Mouse (Mus musculus): ENCODE data around the gene Scd1. TPM values are rescaled to one million over a fixed set of nuclear protein-coding genes. Genes with fewer than 3 reads are reported as not detected.

Scd1 gene
- polyA plus RNA-seq, 1 experiment from 2014 or later: 18.8 TPM

DNA sequence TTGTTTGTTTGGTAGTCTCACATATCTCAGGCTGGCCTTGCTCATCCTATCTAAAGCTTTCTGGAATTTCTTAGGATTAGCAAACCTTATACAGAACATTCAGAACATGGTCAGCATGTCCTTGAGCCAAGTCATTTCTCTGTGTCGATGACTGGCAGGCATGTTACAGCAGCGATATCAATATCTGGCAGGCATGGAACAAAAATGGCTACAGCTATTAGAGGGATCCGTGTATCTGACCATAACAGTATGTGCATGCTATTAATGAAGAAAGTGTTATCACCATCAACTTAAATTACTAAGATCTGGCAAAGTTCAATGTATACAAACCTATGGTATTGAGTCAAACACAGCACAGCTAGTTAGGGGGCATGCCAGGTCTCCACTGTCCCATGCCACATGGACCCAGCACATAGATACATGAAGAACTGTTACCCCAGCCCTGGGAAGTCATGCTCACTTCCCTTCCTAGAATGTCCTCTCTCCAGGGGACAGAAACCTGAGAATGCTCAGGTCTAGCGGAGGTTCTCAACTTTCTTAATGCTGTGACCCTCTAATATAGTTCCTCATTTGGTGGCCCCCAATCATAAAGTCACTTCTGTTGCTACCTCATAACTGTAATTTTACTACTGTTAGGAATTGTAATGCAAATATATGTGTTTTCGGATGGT is 15.2 kb downstream of the Scd1 start:
- no peak overlapping the region for H3K27ac ChIP-seq (ENCODE audit: low read depth, low read length)
- no peaks in the 10 kb centered on the region for H3K36me3 ChIP-seq (ENCODE audit: control insufficient read depth, insufficient read depth, low read length)
- DNase-seq (ENCODE audit: low spot score): no peak
- ATAC-seq (replicated peaks; ENCODE audit: low FRiP score): no peak
- H3K4me2 ChIP-seq (ENCODE audit: low read depth, low read length, severe bottlenecking): no peak overlapping the region
- H3K27me3 ChIP-seq (ENCODE audit: control insufficient read depth, insufficient read depth, low read length): no peaks in the 10 kb centered on the region
- H3K9me3 ChIP-seq (ENCODE audit: control insufficient read depth, low read length): no peaks in the 10 kb centered on the region
- H3K4me3 ChIP-seq (ENCODE audit: low read depth, low read length): no peak overlapping the region
- H3K9ac ChIP-seq (ENCODE audit: low read length): no peak overlapping the region
- WGBS: 91% methylated on average over 5 of the region's 5 CpGs
- peaks cover 5% of the 10 kb centered on the region; the same call in 1 of the 2 replicates for H3K4me1 ChIP-seq (replicated peaks; ENCODE audit: control insufficient read depth, insufficient read depth, low read length)

DNA sequence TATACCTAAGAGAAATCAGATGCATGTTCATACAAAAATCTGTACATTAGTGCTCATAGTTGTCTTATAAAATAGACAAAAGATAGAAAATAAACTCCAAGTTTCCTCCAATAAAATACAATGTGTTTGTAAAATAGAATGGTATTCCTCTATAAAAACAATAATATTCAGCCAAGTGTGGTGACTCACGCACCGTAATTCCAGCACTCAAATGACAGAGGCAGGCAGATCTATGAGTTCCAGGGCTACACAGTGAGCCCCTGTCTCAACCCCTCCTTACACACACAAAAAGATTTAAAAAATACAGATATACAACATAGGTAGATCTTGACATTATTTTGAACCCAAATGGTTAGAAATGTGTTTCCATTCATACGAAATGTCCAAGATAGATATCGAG is 15.8 kb downstream of the Scd1 start:
- no peak overlapping the region for H3K4me2 ChIP-seq (ENCODE audit: low read depth, low read length, severe bottlenecking)
- H3K36me3 ChIP-seq (ENCODE audit: control insufficient read depth, insufficient read depth, low read length): no peaks in the 10 kb centered on the region
- ATAC-seq (replicated peaks; ENCODE audit: low FRiP score) (no peak), DNase-seq (ENCODE audit: low spot score) (no peak)
- no peaks in the 10 kb centered on the region for H3K27me3 ChIP-seq (ENCODE audit: control insufficient read depth, insufficient read depth, low read length)
- WGBS: 93% methylated on average over 4 of the region's 4 CpGs
- H3K9ac ChIP-seq (ENCODE audit: low read length): no peak overlapping the region
- H3K4me1 ChIP-seq (replicated peaks; ENCODE audit: control insufficient read depth, insufficient read depth, low read length): peaks cover 5% of the 10 kb centered on the region; the same call in 1 of the 2 replicates
- no peaks in the 10 kb centered on the region for H3K9me3 ChIP-seq (ENCODE audit: control insufficient read depth, low read length)
- H3K4me3 ChIP-seq (ENCODE audit: low read depth, low read length): no peak overlapping the region
- H3K27ac ChIP-seq (ENCODE audit: low read depth, low read length): no peak overlapping the region

DNA sequence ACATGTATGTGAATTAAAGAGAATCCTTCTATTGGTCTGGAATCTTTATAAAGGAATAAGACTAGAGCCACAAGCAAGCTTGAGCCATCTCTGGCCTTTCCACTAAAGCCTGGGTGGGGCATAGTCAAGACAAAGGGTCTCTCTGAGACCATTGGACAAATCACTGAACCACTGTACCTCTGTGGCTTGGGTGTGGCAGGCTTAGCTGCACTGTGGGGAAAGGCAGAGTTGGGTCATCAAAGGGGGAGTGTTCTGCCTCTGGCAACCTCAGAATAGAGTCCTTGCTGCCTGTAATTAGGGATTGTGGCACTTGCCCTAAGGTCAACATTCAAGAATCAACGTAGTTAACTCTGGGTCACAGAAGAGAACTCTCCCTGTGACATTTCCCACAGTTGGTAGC is 18.2 kb downstream of the Scd1 start:
- Histone ChIP-seq H3K4me1 (replicated peaks; ENCODE audit: control insufficient read depth, insufficient read depth, low read length) (peaks cover 5% of the 10 kb centered on the region; the same call in 1 of the 2 replicates), H3K9ac (ENCODE audit: low read length) (no peak overlapping the region), H3K27me3 (ENCODE audit: control insufficient read depth, insufficient read depth, low read length) (no peaks in the 10 kb centered on the region), H3K27ac (ENCODE audit: low read depth, low read length) (no peak overlapping the region), H3K4me3 (ENCODE audit: low read depth, low read length) (no peak overlapping the region), H3K9me3 (ENCODE audit: control insufficient read depth, low read length) (no peaks in the 10 kb centered on the region), H3K36me3 (ENCODE audit: control insufficient read depth, insufficient read depth, low read length) (no peaks in the 10 kb centered on the region), H3K4me2 (ENCODE audit: low read depth, low read length, severe bottlenecking) (no peak overlapping the region)
- WGBS: 6% methylated on average over 1 of the region's 1 CpGs
- DNase-seq (ENCODE audit: low spot score): no peak
- no peak for ATAC-seq (replicated peaks; ENCODE audit: low FRiP score)

GRCm38 (mm10) chr19:44388475-44389428 is 18.9 kb downstream of the Scd1 start:
- H3K27ac ChIP-seq (ENCODE audit: low read depth, low read length): peak overlapping the region; percentile 66
- peak overlapping the region; percentile 78 for H3K4me2 ChIP-seq (ENCODE audit: low read depth, low read length, severe bottlenecking)
- peak overlapping the region; percentile 75 for H3K9ac ChIP-seq (ENCODE audit: low read length)
- H3K9me3 ChIP-seq (ENCODE audit: control insufficient read depth, low read length): no peaks in the 10 kb centered on the region
- H3K36me3 ChIP-seq (ENCODE audit: control insufficient read depth, insufficient read depth, low read length): no peaks in the 10 kb centered on the region
- H3K4me3 ChIP-seq (ENCODE audit: low read depth, low read length): peak overlapping the region; percentile 49
- no peaks in the 10 kb centered on the region for H3K27me3 ChIP-seq (ENCODE audit: control insufficient read depth, insufficient read depth, low read length)
- ATAC-seq (replicated peaks; ENCODE audit: low FRiP score) (peak; percentile 97), DNase-seq (ENCODE audit: low spot score) (peak; percentile 96)
- H3K4me1 ChIP-seq (replicated peaks; ENCODE audit: control insufficient read depth, insufficient read depth, low read length): peaks cover 5% of the 10 kb centered on the region; the same call in 1 of the 2 replicates
- 5% methylated on average over 41 of the region's 41 CpGs for WGBS

DNA sequence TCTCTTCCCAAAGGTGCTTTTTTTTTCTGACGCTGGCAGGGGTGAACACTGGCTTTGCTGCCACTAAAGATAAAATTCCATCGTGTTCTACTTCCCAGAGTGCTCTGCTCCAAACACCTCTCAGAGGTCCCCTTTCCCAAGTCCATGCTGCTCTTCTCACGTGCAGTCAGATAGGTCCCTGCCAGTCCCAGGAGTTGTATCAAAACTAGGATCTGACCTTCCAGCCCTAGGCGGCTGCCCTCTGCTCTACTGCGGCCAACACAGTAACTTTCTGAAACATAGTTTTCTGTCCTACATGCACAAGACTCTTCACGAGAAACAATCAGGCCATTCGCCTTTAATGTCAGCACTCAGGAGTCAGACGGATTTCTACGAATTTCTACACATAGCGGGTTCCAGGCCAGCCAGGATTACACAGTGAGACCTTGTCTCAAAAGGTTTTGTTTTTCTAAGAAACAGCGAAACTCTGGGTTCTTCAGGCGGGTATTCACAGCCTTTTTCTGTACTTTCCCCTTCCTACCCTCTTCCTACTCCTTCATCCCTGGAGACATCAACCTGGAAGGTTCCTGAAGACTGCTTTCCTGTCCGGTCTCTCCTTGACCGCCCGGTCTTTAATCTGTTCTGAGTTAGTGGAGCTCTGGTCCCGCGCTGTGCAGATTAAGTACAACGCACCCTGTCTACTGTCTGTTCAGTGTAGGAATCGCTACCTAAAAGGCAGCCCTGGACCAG is 19.8 kb downstream of the Scd1 start:
- H3K4me2 ChIP-seq (ENCODE audit: low read depth, low read length, severe bottlenecking): peak overlapping the region; percentile 78
- WGBS: 30% methylated on average over 19 of the region's 19 CpGs
- peaks cover 5% of the 10 kb centered on the region; the same call in 1 of the 2 replicates for H3K4me1 ChIP-seq (replicated peaks; ENCODE audit: control insufficient read depth, insufficient read depth, low read length)
- peak overlapping the region; percentile 75 for H3K9ac ChIP-seq (ENCODE audit: low read length)
- peak overlapping the region; percentile 49 for H3K4me3 ChIP-seq (ENCODE audit: low read depth, low read length)
- ATAC-seq (replicated peaks; ENCODE audit: low FRiP score): no peak
- no peak for DNase-seq (ENCODE audit: low spot score)
- no peaks in the 10 kb centered on the region for H3K27me3 ChIP-seq (ENCODE audit: control insufficient read depth, insufficient read depth, low read length)
- H3K9me3 ChIP-seq (ENCODE audit: control insufficient read depth, low read length): no peaks in the 10 kb centered on the region
- no peaks in the 10 kb centered on the region for H3K36me3 ChIP-seq (ENCODE audit: control insufficient read depth, insufficient read depth, low read length)
- H3K27ac ChIP-seq (ENCODE audit: low read depth, low read length): peak overlapping the region; percentile 66; the same call in 1 of the 2 replicates

DNA sequence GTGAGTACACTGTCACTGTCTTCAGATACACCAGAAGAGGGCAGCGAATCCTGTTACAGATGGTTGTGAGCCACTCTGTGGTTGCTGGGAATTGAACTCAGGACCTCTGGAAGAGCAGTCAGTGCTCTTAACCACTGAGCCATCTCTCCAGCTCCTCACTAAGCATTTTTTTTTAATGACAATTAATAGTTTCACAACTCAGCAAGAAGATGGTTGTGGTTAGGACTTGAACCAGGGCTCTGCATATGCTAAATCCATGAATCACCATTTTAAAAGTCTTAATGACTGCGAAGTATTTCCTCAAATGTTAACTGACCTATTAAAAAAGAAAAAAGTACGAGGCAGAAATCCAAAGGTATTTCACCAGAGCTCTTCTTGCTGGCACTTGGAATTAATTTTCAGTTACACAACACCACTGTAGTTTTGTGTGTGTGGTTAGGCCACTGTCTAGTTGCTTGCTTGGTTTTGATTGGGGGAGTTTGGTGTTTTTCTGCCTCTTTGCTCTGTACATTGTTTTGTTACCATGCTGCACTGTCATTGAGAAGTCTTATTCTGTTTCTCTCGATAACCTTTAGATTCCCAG is 20.5 kb downstream of the Scd1 start:
- Histone ChIP-seq H3K27ac (ENCODE audit: low read depth, low read length) (no peak overlapping the region), H3K27me3 (ENCODE audit: control insufficient read depth, insufficient read depth, low read length) (no peaks in the 10 kb centered on the region), H3K36me3 (ENCODE audit: control insufficient read depth, insufficient read depth, low read length) (no peaks in the 10 kb centered on the region), H3K9me3 (ENCODE audit: control insufficient read depth, low read length) (no peaks in the 10 kb centered on the region), H3K4me3 (ENCODE audit: low read depth, low read length) (no peak overlapping the region), H3K9ac (ENCODE audit: low read length) (no peak overlapping the region), H3K4me2 (ENCODE audit: low read depth, low read length, severe bottlenecking) (no peak overlapping the region), H3K4me1 (replicated peaks; ENCODE audit: control insufficient read depth, insufficient read depth, low read length) (peaks cover 5% of the 10 kb centered on the region; the same call in 1 of the 2 replicates)
- ATAC-seq (replicated peaks; ENCODE audit: low FRiP score): no peak
- no peak for DNase-seq (ENCODE audit: low spot score)
- WGBS: 91% methylated on average over 4 of the region's 4 CpGs

GRCm38 (mm10) chr19:44385887-44386498 is 21.7 kb downstream of the Scd1 start:
- Histone ChIP-seq H3K27me3 (ENCODE audit: control insufficient read depth, insufficient read depth, low read length) (no peaks in the 10 kb centered on the region), H3K9me3 (ENCODE audit: control insufficient read depth, low read length) (no peaks in the 10 kb centered on the region), H3K36me3 (ENCODE audit: control insufficient read depth, insufficient read depth, low read length) (no peaks in the 10 kb centered on the region), H3K4me3 (ENCODE audit: low read depth, low read length) (no peak overlapping the region), H3K27ac (ENCODE audit: low read depth, low read length) (no peak overlapping the region), H3K4me1 (replicated peaks; ENCODE audit: control insufficient read depth, insufficient read depth, low read length) (peaks cover 5% of the 10 kb centered on the region; the same call in 1 of the 2 replicates), H3K9ac (ENCODE audit: low read length) (no peak overlapping the region), H3K4me2 (ENCODE audit: low read depth, low read length, severe bottlenecking) (no peak overlapping the region)
- ATAC-seq (replicated peaks; ENCODE audit: low FRiP score) (no peak), DNase-seq (ENCODE audit: low spot score) (no peak)
- WGBS: 84% methylated on average over 6 of the region's 6 CpGs
